Mouse (Mus musculus) regulatory T cell (primary cell): ENCODE results near the gene Tnfrsf17.
"Not testable (repeated sequence)": the region's sequence is repeated elsewhere in the genome, so short reads cannot be mapped to it uniquely, and the experiment has no call there.

ENCODE experiments used
- in situ Hi-C: fragments of 300-600 bp; cut with MboI, MseI; formaldehyde crosslinking; loops from one replicate; pipeline ENCODE4 v1.15.1; 2025; ENCODE audit warnings: high pct_unique_total_duplicates

The Tnfrsf17 gene

DNA sequence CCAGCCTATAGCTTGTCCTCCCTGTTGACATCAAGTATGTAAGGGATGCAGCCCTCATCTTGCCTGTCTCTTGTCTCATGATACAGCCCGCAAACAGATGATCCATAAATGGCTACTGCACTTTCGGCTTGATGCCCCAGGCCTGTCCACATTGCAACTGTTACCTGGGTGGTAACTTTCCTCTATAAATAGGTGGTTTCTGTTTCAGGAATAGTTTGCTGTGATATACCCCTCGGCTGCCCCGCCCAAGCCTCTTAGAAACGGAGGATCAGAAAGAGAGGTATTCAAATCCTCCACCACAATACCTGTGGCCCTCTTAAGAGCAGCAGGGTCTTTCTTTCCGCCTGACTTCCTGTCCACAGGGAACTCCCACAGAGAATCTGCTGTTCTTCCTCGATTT, at the start of gene Tnfrsf17:
Gene Tnfrsf17, plus strand, starts transcription at position 301 of the 400 bp plus-strand sequence.
- in situ Hi-C loops = no loop called here

DNA sequence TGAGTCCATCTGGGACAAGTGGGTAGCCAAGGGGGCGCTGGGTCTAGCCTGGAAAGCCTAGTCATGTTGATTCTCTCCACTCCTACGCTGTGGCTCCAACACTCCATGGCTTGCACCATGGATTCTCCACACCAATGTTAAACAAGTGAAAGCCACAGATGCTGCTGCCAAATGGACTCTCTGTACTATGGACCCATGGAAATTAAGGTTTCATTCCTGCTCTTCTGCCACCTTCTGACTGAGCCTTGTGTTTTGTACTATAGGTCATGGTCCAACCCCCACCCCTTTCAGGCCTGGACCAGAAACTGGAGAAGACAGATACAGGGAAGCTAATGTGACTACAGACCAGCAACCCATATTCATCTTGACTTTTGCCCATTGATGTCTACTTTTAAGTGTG, 47.1 kb upstream of the Tnfrsf17 start:
- in situ Hi-C loops = no loop called here

DNA sequence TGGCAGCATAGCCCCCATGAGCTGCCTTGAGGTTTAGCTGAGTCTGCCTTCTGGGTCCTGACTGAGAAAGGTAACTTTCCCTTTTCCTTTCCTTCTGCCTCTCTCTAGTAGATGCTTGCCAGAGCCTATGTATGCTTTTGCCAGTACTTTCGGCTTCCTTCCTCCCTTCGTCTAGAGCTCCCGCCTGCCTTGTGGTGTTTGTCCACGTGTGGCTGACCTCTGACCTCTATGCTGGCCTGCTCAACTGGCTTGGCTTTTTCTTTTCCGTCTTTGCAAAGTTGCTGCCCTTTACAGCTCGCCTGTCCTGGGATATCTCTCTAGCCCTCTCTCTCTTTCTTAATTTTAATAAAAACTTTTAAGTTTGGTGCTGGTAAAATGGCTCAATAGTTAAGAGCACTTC, 43.8 kb upstream of the Tnfrsf17 start:
- in situ Hi-C loops = no loop called here

DNA sequence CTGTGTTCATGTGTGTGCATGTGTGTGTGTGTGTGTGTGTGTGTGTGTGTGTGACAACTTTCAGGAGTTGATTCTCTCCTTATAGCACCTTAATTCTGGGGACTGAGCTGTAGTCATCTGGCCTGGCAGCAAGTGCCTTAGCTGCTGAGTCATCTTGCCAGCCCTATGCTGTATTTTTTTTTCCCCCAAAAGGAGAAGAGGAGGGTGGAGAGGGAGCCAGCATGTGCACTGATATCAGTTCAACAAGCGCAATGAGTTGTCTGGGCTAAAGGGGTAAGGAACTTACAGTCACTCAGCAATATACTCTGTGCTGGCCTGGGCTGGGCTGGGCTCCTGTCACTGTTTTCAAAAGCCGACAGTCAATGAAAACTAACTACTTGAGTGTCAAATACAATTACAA, 43.0 kb upstream of the Tnfrsf17 start:
- in situ Hi-C loops = no loop called here

DNA sequence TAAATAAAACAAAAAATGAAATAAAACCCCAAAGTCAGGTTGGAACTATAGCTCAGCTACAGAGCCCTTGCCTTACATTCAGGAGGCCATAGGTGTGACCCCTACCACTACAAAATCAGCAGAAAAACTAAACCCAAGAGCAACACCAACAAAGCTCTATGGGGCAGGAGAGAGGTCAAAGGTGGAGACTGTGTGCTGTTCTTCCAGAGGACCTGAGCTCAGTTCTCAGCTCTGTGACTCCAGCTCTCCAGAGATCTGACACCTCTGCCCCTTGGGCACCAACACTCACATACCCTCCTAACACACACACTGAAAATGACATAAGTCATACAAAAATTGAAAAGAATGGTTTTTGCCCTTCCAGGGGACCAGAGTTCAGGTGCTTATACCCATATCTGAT, 42.5 kb upstream of the Tnfrsf17 start:
- in situ Hi-C loops = no loop called here

DNA sequence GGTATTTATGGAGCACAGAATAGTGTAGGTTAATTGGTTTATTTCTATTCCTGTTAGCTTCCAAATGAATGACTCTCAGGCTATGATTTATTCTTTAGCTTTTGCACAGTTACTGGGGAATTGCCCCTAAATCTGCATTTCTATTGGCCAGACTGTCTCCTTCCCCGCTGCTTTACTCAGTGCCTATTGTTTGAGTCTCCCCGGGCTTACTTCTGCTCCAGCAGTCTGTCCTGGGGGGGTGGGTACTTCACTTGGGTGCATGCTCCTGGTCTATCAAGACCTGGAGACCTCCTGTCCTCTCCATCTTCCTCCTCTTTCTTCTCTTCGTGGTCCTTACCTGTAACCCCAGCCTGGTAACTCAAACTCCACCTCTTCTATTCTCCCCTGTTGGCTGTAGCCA, 36.7 kb upstream of the Tnfrsf17 start:
- in situ Hi-C loops = no loop called here

DNA sequence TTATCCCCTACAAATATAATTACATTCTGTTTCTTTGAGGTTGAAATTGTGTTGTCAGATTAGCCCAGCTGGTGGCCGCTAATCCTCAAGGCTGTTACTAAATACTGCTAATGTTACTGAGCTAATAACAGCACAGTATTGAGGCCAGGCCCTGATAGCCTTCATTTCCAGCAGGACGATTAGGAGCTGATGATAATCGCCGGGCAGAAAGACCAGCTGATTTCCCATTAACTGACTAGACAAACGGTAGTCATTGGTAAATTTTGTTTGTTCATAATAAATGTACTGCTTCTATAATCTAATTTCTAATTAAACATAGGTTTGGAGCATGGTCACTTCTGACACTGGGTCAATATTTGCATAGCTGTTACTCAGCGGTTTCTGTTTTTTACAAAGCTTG, 34.8 kb upstream of the Tnfrsf17 start:
- in situ Hi-C loops = no loop called here

DNA sequence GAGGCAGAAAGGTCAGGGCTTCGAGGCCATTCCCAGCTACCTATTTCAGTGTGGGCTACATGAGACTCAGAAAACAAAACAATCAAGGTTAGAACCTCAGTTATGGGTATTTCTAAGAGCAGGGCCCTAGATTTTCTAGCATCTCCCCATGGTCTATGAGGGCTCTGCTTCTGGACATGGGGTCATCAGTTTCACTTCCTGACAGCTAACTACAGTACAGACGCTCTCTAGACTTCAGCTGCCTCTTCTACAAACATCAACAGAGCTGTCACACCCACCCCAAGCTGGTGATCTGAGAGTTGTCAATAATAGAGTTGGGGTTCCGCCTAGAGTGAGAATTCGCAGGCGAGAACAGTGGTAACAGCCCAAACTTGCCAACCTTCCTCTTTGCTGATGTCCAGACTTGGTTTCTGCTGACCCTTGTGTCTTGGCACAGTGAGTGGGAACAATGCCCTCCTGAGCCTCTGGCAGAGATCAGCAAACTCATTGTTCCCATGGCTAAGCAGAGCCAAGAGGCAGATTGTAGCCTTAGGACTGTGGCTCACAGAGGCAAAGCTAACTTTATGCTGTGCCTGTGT, 30.9 kb upstream of the Tnfrsf17 start:
- in situ Hi-C loops = no loop called here

DNA sequence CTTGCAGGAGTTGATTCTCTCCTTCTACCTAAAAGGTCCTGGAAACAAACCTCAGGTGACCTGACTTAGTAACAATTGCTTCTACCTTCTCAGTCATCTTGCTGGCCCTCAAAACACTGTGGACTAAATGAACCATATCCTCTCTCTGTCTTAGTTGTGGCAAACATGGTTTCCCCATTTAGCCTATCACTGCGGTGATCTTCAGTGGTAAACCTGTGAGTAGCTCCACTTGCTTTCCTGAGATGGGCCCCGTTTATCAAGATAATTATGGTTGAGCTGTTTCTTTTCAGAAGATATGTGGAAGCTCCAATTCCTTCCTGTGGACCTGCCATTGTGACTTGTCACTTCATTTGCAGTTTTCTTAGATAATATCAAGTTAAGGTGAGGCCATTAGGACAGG, 28.7 kb upstream of the Tnfrsf17 start:
- in situ Hi-C loops = no loop called here

DNA sequence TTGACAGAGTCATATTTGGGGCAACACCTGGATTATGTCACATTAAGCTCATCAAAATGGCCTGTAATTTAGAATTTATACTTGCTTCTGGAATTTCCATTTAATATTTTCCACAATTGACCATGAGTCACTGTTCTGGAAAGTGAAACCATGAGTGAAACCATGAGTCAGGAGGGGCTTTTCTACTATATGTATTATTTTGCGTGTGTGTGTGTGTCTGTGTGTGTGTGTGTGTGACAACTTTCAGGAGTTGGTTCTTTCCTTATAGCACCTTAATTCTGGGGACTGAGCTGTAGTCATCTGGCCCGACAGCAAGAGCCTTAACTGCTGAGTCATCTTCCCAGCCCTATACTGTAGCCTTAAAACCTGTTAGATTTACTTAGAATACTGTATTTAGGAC, 27.7 kb upstream of the Tnfrsf17 start:
- in situ Hi-C loops = no loop called here

DNA sequence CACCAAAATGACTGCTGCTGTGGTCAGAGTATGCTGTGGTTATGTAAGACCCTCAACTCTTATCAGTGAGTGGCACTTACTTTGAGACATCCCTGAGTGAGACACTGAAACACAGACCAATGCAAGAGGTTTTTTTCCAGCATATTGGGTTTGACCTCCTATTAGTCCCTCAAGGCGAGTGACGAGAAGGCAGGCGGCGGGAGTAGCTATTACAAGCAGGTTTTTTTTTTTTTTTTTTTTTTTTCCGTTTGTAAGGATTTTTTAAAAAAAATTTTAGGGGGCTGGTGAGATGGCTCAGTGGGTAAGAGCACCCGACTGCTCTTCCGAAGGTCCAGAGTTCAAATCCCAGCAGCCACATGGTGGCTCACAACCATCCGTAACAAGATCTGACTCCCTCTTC, 24.7 kb upstream of the Tnfrsf17 start:
- in situ Hi-C loops = not testable (repeated sequence)

DNA sequence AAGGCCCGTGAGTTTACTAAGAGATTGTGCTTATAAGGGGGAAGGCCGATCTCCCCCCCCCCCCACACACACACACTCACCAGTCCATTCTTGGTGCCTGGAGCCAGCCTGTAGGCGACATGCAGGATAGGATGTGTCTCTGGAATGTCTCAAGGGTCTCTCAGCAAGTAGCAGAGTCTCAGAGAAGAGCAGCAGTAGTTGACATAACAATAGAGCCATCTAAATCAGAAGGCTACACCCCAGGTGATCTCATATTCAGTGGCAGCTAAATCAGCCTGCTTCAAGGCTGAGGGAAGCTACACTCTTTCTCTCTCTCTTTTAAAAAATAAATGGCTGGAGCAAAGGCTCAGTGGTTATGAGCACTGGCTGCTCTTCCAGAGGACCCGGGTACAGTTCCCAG, 18.0 kb upstream of the Tnfrsf17 start:
- in situ Hi-C loops = not testable (repeated sequence)

DNA sequence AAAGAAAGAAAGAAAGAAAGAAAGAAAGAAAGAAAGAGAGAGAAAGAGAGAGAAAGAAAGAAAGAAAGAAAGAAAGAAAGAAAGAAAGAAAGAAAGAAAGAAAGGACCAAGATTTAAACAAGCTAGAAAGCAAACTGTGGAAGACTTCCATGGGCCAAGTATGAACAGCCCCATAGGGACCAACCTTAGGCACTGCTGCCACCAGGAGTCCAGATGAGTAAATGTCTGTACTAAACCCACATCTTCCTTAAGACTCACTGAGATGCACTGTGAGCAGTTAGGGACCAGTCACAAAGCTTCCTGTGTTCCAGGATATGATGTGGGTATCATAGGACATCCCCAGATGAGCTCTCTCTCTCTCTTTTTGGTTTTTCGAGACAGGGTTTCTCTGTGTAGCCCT, 15.9 kb upstream of the Tnfrsf17 start:
- in situ Hi-C loops = not testable (repeated sequence)

DNA sequence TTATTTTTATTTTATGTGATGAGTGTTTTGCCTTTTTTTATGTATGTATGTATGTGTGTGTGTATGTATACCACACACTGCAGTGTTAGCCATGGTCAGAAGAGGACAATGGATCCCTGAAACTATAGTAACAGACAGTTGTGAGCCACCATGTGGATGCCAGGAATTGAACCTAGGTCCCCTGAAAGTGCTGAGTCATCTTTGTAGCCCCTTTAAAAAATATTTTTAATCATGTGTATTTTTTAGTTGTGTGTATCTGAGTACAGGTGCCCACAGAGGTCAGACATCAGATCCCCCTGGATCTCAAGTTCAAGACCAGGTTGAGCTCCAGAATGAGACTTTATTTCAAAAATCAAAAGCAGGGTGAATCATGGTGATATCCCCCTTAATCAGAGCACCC, 9.9 kb upstream of the Tnfrsf17 start:
- in situ Hi-C loops = no loop called here

DNA sequence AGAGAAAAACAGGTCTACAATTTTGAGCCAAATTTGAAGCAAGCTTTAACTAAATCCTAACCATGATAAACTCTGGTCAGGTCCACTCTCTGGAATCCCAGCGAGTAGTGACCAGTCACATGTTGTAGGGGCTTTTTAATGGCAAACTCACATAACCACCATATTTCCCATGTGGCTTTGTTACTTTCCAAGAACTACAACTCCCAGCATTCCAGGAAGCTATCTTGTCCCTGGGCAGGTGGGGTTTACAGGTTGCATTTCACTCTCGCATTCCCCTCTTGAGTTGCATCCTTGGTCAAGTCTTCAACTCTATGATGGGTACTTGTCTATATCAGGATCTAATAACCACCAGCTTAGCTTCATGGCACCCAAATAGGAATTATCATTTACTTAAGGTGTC, 8.1 kb upstream of the Tnfrsf17 start:
- in situ Hi-C loops = no loop called here

DNA sequence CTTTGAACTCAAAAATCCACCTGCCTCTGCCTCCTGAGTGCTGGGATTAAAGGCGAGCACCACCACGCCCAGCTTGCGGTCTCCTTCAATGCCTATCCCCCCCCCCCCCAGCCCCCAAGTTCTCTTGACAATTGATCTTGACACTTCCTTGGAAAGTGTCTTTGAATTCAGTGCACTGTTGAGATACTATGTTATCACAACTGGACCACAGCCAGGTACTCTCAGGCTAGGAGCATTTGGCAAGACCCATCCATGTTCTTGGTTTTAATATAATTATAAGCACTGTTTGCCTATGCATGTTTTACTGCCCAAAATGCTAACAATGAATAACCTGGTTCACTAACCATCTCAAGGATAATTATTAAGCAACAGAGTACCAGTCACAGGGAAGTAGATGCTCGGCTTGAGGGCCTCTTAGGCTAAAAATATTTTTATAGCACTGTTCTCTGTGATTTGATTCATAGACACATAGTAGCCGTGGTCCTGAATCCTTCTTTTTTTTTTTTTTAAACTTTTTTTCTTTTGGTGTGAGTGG, 2.2 kb downstream of the Tnfrsf17 start:
- in situ Hi-C loops = no loop called here

DNA sequence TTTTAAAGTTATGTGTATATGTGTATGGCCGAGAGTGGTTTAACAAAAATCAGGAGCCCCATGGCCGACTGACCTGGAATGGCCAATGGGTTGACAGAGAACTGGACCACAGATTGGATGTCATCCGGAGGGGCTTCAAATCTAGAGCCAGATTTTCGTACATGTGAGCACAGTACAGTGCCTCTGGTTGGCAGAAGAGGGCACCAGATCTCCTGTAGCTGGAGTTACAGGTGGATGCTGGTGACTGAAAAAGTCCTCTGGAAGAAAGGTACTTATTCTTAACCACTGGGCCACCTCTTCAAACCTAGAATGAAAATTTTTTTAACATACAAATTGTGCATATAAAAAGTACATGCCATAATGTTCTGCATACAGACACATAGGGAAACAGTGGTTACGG, 3.1 kb downstream of the Tnfrsf17 start:
- in situ Hi-C loops = no loop called here

DNA sequence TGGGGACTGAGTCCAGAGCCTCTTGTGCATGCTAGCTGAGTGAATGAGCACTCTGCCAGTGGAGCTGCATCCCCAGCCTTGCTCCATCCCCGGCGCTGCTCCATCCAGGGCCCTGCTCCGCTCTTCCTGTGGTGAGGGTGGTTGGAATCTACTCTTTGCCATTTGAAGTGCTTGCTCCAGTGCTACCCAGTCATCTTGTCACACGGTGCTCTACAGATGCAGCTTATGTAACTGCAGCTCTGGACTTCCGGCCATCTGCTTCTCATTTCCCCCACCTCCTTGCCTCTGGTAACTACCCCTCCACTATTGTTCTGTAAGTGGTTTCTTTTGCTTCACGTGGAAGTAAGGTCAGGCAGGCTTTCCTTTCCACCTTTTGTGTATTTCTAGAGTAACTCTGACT, 3.7 kb downstream of the Tnfrsf17 start:
- in situ Hi-C loops = no loop called here

DNA sequence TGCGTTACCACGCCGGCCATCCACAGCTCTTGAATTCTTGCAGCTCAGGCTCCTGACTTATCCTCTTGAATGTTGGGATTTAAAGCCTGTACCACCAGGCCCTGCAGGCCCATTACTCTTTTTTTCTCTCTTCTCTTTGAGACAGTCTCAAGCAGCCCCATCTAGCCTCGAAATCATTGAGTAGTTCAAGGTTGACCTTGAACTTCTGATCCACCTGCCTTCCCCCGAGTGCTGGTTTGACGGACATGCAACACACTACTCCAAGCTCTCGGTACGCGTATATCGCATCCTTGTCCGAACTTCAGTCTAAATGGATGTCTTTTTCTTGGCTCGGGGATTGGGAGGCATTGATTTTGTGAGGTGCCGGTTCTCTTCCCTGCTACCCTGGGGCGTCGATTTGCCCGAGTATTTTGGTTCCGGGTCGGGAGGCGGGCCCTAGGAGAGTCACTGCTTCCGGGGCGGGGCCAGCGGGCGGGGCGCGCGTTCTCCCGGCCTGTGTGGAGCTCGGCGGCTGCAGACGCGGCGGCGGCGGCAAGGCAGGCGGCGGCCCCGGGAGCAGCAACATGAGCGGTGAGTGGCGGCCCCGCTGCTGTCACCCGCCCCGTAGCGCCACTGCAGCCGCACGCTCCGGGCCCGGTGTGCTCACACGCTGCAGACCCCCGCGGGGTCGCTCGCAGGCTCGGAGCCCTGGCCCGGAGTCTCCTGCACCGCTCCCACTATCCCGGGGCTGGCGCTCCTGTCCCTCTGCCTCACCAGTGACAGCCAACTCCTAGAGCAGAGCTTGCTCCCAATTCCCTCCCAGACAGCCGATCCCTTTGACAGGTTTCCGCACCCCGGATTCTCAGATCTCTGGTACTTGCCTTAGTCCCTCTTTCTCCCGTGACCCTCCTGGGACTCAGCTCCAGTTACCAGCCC, 9.1 kb downstream of the Tnfrsf17 start, which contains the start of gene Snx29:
Gene Snx29, plus strand, starts transcription at position 500 of the 915 bp plus-strand sequence.
- in situ Hi-C loops = no loop called here

DNA sequence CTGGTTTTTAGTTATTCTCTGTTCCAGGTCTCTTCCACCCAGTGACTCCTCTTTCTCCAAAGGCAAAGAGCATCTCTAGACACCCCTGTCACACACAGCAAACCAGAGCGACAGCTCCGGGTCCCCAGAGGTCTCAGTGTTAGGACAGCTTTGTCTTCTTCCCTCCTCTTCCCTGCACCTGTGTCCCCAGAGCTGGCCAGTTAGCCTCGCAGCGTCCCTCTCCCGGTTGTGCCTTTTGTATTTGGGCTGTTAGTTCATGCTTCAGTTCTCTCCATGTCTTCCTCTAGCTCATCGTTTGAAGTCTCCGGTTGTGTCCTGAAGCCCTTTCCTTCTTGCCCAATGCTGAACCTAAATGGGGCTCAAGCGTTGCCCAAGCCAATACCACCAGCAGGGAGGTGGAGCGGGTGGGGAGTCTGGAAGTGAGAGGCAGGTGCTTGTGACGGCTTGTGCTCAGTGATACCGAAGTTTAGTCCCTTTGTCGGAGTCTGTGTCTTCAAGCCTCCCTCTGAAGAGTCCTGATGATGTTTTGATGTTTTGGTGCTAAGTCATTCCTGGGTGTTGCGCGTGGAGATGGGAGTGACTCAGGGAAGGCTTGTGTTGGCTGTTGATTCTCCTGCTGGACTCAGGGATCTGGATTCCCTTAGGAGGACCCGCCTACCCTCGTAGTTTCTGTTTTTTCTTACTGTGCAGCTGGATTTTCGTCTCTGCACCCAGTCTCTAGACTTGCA, 9.9 kb downstream of the Tnfrsf17 start:
- in situ Hi-C loops = no loop called here

DNA sequence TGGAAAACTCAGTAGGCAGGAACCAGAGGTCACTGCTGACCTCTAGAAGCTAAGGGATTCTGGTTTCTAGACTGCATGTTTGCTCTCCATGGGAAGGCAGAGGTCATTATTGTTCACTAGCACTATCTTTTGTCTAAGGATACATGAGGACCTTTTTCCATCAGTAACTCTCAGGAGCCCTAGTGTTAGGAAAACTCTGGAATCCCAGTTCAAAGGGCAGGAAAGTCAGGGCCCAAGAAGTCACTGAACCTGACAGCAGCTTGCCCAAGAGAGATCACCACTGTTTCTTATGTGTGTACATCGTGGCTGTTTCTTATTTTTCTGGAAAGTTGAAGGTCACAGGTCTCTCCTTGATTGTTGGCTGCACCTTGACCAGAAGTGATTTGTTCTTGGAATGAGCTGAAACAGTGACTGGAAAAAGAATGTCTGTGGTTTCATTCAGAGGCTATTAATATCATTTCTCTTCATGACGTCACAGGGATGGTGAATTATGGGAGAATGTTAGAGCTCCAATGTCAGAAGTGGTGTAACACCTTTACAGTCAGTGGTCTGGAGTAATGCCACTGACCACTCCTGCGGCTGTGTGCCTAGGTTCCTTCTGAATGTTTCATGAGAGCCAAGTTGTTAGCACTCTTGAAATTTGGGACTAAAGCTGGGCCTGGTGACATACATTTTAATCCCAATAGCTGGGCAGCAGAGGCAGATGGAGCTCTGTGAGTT, 16.6 kb downstream of the Tnfrsf17 start:
- in situ Hi-C loops = no loop called here

DNA sequence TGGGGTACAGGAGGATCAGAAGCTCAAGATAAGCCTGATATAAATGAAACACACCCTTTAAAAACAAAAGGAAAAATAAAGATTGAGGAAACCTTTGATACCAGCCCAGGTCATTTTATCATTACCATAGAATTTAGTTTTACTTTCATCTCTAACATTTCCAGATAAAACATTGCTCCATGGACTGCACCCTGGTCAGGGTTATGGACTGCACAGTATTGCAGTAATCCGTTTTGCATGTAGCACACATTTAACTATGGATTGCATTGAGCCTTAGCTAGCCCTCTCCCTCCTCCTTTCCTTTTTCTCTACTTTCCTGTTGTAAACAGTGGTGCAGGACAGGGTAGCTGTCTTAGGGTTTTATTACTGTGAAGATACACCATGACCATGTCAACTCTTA, 17.4 kb downstream of the Tnfrsf17 start:
- in situ Hi-C loops = no loop called here
